Mouse (Mus musculus) myocyte (in vitro differentiated cells): Measurements from ENCODE around the gene Triobp.

Experiments used
- CEBPB ChIP-seq: IDR thresholded peaks from 2 replicates; pipeline ENCODE4 v1.6.1; 2011; ENCODE audit warnings: mild to moderate bottlenecking, moderate library complexity; ENCODE audit not compliant: poor library complexity, insufficient read depth, severe bottlenecking
- E2F4 ChIP-seq: IDR thresholded peaks from one replicate; pipeline ENCODE4 v1.6.1; 2011; ENCODE audit warnings: mild to moderate bottlenecking, control low read depth, moderate library complexity; ENCODE audit not compliant: insufficient read depth
- MAX ChIP-seq: IDR thresholded peaks from one replicate; pipeline ENCODE4 v1.6.1; 2011; ENCODE audit warnings: low read depth, mild to moderate bottlenecking, control low read depth
- MYOD1 ChIP-seq, 3 experiments: IDR thresholded peaks; one replicate each; pipeline ENCODE4 v1.6.1; 2011; ENCODE audit warnings: control low read depth in 2 of 3, low read depth in 2 of 3, mild to moderate bottlenecking in 2 of 3, moderate library complexity in 1 of 3; ENCODE audit not compliant: insufficient read length in 2 of 3, control insufficient read depth in 1 of 3
- MYOG ChIP-seq, 3 experiments: IDR thresholded peaks; one replicate each; pipeline ENCODE4 v1.6.1; 2011; ENCODE audit warnings: control low read depth in 2 of 3, low read depth in 2 of 3, mild to moderate bottlenecking in 2 of 3; ENCODE audit not compliant: insufficient read length in 2 of 3, control insufficient read depth in 1 of 3, insufficient read depth in 1 of 3
- POLR2A ChIP-seq: IDR thresholded peaks from one replicate; pipeline ENCODE4 v1.6.1; 2011; ENCODE audit warnings: low read depth, mild to moderate bottlenecking, control low read depth, moderate library complexity; ENCODE audit not compliant: insufficient read length
- POLR2AphosphoS2 ChIP-seq: IDR thresholded peaks from one replicate; pipeline ENCODE4 v1.6.1; 2011; ENCODE audit warnings: low read depth, control low read depth; ENCODE audit not compliant: insufficient read length
- REST ChIP-seq: IDR thresholded peaks from one replicate; pipeline ENCODE4 v1.6.1; 2011; ENCODE audit warnings: mild to moderate bottlenecking, control low read depth, moderate library complexity; ENCODE audit not compliant: insufficient read depth, insufficient read length
- SRF ChIP-seq: IDR thresholded peaks from one replicate; pipeline ENCODE4 v1.6.1; 2011; ENCODE audit warnings: low read depth; ENCODE audit not compliant: control insufficient read depth, insufficient read length
- TCF12 ChIP-seq: IDR thresholded peaks from one replicate; pipeline ENCODE4 v1.6.1; 2011; ENCODE audit warnings: mild to moderate bottlenecking, control low read depth; ENCODE audit not compliant: poor library complexity, insufficient read depth, severe bottlenecking
- TCF3 ChIP-seq: IDR thresholded peaks from one replicate; pipeline ENCODE4 v1.6.1; 2011; ENCODE audit warnings: low read depth, control low read depth; ENCODE audit not compliant: insufficient read length
- USF1 ChIP-seq: IDR thresholded peaks from one replicate; pipeline ENCODE4 v1.6.1; 2011; ENCODE audit warnings: low read depth, mild to moderate bottlenecking, control low read depth, moderate library complexity

DNA sequence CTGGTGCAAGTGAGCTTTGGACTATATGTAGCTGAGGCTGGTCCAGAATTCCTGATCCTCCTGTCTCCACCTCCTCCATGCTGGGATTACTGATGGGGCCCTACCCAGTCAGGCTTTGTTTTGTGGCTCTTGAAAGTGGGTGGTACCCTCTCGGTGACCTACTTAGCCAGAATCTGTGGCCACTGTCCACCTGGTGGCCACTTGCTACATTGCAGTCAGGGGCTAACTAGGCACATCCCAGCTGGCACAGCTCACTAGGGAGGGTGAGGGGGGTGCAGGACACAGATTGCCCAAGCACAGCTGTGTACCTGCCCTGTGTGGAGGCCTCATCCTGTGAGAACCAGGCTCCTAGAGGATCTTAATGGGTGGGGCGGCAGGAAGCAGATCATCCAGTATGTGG, 15.4 kb downstream of the Triobp start:
- TF ChIP-seq USF1 (no peak), MYOD1 (IDR thresholded peaks at IDR 0.05; ENCODE audit: control insufficient read depth in 1 of 3, insufficient read length in 2 of 3, low read depth in 2 of 3) (peak in 2 of 3 experiments; percentile 42 to 54), POLR2A (no peak), TCF3 (no peak), POLR2AphosphoS2 (no peak), SRF (no peak), CEBPB (no peak), TCF12 (no peak), E2F4 (no peak), MAX (no peak), MYOG (IDR thresholded peaks at IDR 0.05; ENCODE audit: control insufficient read depth in 1 of 3, insufficient read depth in 1 of 3, insufficient read length in 2 of 3, low read depth in 2 of 3) (no peak), REST (no peak)
